Mouse (Mus musculus) limb, embryonic 10.5 days (tissue): ENCODE measurements at regions not wholly inside any gene's neighbourhood (a gene's known extent, or its start where the extent isn't known, plus 50 kb on each side); places are given as distances from the start of the nearest gene placed in this dataset.

Experiments
- DNase-seq: peaks from one replicate; pipeline ENCODE4 v3.0.0-alpha.2; 2017; ENCODE audit warnings: low spot score
- H3K27ac ChIP-seq: fragments of 300-500 bp; sonication (generic); 2 replicates; pipeline ENCODE4 v1.5.1; 2016; ENCODE audit warnings: mild to moderate bottlenecking
- H3K27me3 ChIP-seq: fragments of 300-500 bp; sonication (generic); 2 replicates; pipeline ENCODE4 v1.6.1; 2016; ENCODE audit warnings: low read depth, mild to moderate bottlenecking; ENCODE audit not compliant: poor library complexity, severe bottlenecking
- H3K36me3 ChIP-seq: fragments of 300-500 bp; sonication (generic); 2 replicates; pipeline ENCODE4 v1.6.1; 2016; ENCODE audit warnings: mild to moderate bottlenecking, moderate library complexity
- H3K4me1 ChIP-seq: fragments of 300-500 bp; sonication (generic); 2 replicates; pipeline ENCODE4 v1.6.1; 2016
- H3K4me3 ChIP-seq: fragments of 300-500 bp; sonication (generic); 2 replicates; pipeline ENCODE4 v1.5.1; 2016; ENCODE audit warnings: mild to moderate bottlenecking, moderate library complexity
- H3K9me3 ChIP-seq: fragments of 300-500 bp; sonication (generic); replicated peaks from 2 replicates; pipeline ENCODE4 v1.6.1; 2016; ENCODE audit warnings: mild to moderate bottlenecking
- WGBS: fragments of 180-500 bp; shearing (Covaris S2); methylation state at CpG from one replicate; pipeline ENCODE4 v1.1.7; 2016; 5-methylcytosine and 5-hydroxymethylcytosine counted together

GRCm38 (mm10) chr1:163650577-163651180, 74.4 kb downstream of the Mettl11b start:
- 64% methylated on average over 5 of the region's 5 CpGs for WGBS
- peaks cover 19% of the 10 kb centered on the region for H3K4me1 ChIP-seq
- no peaks in the 10 kb centered on the region for H3K9me3 ChIP-seq
- no peaks in the 10 kb centered on the region for H3K36me3 ChIP-seq
- no peak overlapping the region for H3K4me3 ChIP-seq
- no peak for DNase-seq
- H3K27me3 ChIP-seq = no peaks in the 10 kb centered on the region
- H3K27ac ChIP-seq = peak overlapping the region; percentile 84

DNA sequence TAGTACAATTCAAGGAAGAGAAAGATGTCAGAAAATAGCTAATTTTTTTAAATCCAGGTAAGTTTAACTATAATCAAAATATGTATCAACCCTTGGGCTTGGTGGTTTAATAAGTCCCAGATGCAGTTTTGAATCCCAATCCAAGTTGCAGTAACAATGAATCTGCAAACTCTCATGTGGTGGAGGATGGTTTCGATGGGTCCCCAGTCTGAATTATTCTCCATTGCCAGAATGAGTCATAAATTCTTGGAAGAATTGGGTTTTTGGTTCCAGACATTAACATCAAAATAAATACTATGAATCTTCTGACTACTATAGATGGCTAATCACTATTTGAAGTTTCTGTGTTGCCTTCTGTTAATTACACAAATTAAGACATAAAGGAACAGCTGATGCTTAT, 82.9 kb downstream of the Mettl11b start:
- Histone ChIP-seq H3K4me3 (no peak overlapping the region), H3K4me1 (peaks cover 12% of the 10 kb centered on the region), H3K36me3 (no peaks in the 10 kb centered on the region), H3K27ac (no peak overlapping the region), H3K9me3 (no peaks in the 10 kb centered on the region; the same call in 1 of the 2 replicates), H3K27me3 (no peaks in the 10 kb centered on the region)
- 96% methylated on average over 1 of the region's 1 CpGs for WGBS
- no peak for DNase-seq

DNA sequence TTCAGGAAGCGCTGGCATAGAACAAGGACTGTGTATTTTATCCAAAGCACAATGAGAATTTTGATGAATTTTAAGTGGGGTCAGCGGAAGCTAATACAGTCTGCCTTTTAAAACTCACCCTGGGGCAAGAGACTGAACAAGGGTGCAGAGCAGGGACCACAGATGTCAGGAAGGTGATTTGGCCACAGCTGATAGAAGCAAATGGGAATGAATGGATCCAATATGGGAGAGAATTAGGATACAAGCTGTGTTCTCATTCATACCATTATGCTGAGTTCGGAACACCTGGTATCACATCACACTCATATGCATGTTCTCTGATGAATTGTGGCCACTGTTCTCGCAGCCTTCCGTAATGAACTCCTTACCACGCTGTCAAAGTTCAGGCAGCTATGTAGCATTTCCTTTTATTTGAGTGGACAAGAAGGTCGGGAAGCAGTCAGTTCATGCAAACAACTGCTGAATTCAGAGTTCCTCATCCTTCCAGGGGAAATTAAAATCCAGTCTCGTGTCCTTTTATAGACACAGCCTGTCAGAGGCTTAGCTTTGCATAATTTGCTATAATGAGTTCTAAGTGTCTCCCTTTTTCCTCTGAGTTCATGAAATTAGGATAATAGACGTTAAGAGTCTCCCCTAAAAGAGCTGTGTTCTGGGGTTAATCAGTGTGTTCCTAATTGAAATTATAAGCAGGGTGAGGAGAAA, 84.4 kb downstream of the Mettl11b start:
- peaks cover 12% of the 10 kb centered on the region for H3K4me1 ChIP-seq
- DNase-seq = no peak
- H3K9me3 ChIP-seq = no peaks in the 10 kb centered on the region; the same call in 1 of the 2 replicates
- no peaks in the 10 kb centered on the region for H3K36me3 ChIP-seq
- 0 out of 2 replicates have a peak overlapping the region, but pooled peaks have one; percentile 2 for H3K27ac ChIP-seq
- WGBS = 52% methylated on average over 9 of the region's 9 CpGs
- no peaks in the 10 kb centered on the region for H3K27me3 ChIP-seq
- H3K4me3 ChIP-seq = no peak overlapping the region

DNA sequence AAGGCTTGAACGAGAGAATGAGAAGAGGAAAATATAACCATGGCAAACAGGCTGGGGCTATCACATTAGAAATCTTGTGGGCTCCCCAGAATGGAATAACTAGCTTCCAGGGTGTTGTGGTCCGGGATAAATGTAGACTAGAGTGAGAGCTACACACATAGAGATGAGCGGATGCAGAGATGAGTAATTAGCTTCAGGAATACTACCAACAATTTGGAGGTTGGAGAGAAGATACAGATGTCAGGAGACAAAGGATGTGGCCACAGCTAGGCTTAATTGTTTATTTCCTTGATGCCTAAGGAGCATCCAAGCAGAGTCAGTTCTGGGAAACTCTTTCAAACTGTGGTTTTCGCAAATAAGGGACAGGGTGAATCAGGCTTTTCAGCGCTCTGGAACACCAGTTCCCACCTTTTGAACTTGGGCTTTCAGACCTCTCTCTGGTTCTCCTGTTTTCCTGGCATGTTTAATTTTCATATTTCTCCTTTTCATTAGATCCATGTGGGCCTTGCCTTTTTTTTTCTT, 94.7 kb downstream of the Mettl11b start:
- Histone ChIP-seq H3K27me3 (no peaks in the 10 kb centered on the region), H3K4me3 (no peak overlapping the region), H3K9me3 (no peaks in the 10 kb centered on the region), H3K27ac (peak overlapping the region; percentile 36; the same call in 1 of the 2 replicates), H3K36me3 (no peaks in the 10 kb centered on the region), H3K4me1 (peaks cover 12% of the 10 kb centered on the region)
- 83% methylated on average over 5 of the region's 5 CpGs for WGBS
- no peak for DNase-seq

GRCm38 (mm10) chr1:163624887-163625286, 100.1 kb downstream of the Mettl11b start:
- no peaks in the 10 kb centered on the region for H3K27me3 ChIP-seq
- H3K4me3 ChIP-seq = no peak overlapping the region
- WGBS = 88% methylated on average over 4 of the region's 4 CpGs
- no peak for DNase-seq
- H3K36me3 ChIP-seq = no peaks in the 10 kb centered on the region
- no peaks in the 10 kb centered on the region for H3K9me3 ChIP-seq
- peaks cover 12% of the 10 kb centered on the region for H3K4me1 ChIP-seq
- H3K27ac ChIP-seq = no peak overlapping the region

DNA sequence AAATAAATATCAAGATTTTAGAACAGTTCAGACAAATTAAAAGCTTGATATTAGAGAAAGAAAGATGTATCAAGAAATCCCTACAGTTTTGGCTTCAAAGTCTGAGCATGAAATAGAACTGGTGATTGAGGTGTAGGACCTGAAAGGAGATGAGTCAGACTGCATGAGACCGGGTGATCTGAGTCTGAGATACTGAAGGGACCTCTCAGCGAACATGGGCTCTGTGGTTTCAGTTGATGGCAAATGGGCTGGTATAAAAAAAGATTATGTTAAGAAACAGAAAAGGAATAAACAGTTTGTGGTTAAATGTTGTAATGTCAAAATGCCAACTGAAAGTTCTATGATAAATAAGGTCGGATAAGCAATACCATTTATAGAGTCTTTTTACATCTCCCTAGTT, 103.7 kb downstream of the Mettl11b start:
- DNase-seq = no peak
- Histone ChIP-seq H3K27ac (no peak overlapping the region), H3K36me3 (no peaks in the 10 kb centered on the region), H3K4me3 (no peak overlapping the region), H3K27me3 (no peaks in the 10 kb centered on the region), H3K4me1 (peaks cover 21% of the 10 kb centered on the region), H3K9me3 (no peaks in the 10 kb centered on the region)
- WGBS = 91% methylated on average over 3 of the region's 3 CpGs

DNA sequence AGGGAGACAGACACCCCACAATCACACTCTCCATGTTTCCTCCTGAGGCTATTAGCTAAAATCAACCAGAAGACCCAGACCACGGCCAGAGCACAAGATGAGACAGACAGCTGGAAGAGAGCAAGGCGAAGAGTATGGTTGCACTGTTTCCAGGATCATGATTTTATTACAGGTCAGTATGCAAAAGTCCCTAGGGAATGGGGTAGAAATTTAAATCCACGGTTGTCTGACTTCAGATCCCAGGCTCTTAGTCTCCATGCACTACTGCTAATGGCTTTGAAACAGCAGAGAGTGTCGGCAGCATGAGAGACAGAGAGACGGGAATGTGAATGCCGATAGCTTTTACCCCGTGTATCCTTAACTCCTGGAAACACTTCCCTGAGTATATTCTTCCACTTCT, 105.2 kb downstream of the Mettl11b start:
- peak overlapping the region; percentile 15; the same call in 1 of the 2 replicates for H3K27ac ChIP-seq
- no peaks in the 10 kb centered on the region for H3K9me3 ChIP-seq
- H3K4me1 ChIP-seq = peaks cover 21% of the 10 kb centered on the region
- no peak overlapping the region for H3K4me3 ChIP-seq
- H3K27me3 ChIP-seq = no peaks in the 10 kb centered on the region
- no peak for DNase-seq
- 63% methylated on average over 7 of the region's 7 CpGs for WGBS
- no peaks in the 10 kb centered on the region for H3K36me3 ChIP-seq

- Histone ChIP-seq H3K9me3 (no peaks in the 10 kb centered on the region), H3K27ac (0 out of 2 replicates have a peak overlapping the region, but pooled peaks have one; percentile 42), H3K4me1 (peaks cover 21% of the 10 kb centered on the region), H3K4me3 (no peak overlapping the region), H3K36me3 (no peaks in the 10 kb centered on the region), H3K27me3 (no peaks in the 10 kb centered on the region)
- 31% methylated on average over 3 of the region's 3 CpGs for WGBS
- peak; percentile 43 for DNase-seq
Measured at GRCm38 (mm10) chr1:163618132-163618531, 106.9 kb downstream of the Mettl11b start.

DNA sequence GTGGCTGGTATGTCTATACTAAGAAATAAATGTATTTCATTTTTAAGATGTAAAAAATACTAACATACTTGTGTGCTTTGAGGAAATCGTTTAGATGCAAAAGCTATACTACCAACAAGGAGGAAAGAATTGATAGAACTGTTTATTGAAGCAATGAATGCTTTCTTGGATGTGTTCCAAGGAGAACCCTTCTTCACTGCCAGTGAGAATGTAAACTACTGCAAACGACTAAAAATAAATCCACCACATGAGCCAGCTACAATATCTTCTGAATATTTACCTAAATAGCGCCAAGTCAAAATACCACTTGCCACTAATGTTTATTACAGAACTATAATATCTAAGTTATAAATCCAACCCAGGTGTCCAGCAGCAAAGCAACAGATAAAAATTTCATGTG, 108.4 kb downstream of the Mettl11b start:
- Histone ChIP-seq H3K27me3 (no peaks in the 10 kb centered on the region), H3K27ac (no peak overlapping the region), H3K9me3 (no peaks in the 10 kb centered on the region), H3K4me3 (no peak overlapping the region), H3K36me3 (no peaks in the 10 kb centered on the region), H3K4me1 (peaks cover 21% of the 10 kb centered on the region)
- WGBS = 90% methylated on average over 3 of the region's 3 CpGs
- DNase-seq = no peak

GRCm38 (mm10) chr1:163608429-163608828, 116.6 kb downstream of the Mettl11b start:
- Histone ChIP-seq H3K9me3 (no peaks in the 10 kb centered on the region), H3K27ac (no peak overlapping the region), H3K27me3 (no peaks in the 10 kb centered on the region), H3K4me3 (no peak overlapping the region), H3K36me3 (no peaks in the 10 kb centered on the region), H3K4me1 (peaks cover 7% of the 10 kb centered on the region; the same call in 1 of the 2 replicates)
- 94% methylated on average over 1 of the region's 1 CpGs for WGBS
- DNase-seq = no peak

DNA sequence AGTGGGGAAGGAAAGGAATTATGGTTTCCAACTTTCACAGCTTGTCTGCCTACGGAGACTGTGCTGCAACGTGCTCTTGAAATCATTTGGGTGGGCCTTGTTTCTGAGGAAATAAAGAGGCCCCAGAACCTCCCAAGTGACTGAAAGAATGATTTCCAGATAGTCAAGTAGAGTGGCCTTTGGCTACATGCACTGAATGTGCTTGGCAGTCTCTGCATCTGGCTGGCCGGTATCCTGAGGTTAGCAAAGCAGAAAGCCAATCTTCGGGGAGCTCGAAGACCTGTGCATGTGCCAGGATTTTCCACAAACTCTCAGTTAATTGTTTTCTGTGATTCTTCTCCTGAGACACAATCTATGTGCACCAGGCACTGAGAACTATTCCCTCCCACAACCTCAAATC, 117.3 kb downstream of the Mettl11b start:
- no peak overlapping the region for H3K27ac ChIP-seq
- peaks cover 7% of the 10 kb centered on the region; the same call in 1 of the 2 replicates for H3K4me1 ChIP-seq
- no peak for DNase-seq
- H3K27me3 ChIP-seq = no peaks in the 10 kb centered on the region
- no peaks in the 10 kb centered on the region for H3K36me3 ChIP-seq
- no peak overlapping the region for H3K4me3 ChIP-seq
- H3K9me3 ChIP-seq = no peaks in the 10 kb centered on the region
- WGBS = 93% methylated on average over 5 of the region's 5 CpGs

DNA sequence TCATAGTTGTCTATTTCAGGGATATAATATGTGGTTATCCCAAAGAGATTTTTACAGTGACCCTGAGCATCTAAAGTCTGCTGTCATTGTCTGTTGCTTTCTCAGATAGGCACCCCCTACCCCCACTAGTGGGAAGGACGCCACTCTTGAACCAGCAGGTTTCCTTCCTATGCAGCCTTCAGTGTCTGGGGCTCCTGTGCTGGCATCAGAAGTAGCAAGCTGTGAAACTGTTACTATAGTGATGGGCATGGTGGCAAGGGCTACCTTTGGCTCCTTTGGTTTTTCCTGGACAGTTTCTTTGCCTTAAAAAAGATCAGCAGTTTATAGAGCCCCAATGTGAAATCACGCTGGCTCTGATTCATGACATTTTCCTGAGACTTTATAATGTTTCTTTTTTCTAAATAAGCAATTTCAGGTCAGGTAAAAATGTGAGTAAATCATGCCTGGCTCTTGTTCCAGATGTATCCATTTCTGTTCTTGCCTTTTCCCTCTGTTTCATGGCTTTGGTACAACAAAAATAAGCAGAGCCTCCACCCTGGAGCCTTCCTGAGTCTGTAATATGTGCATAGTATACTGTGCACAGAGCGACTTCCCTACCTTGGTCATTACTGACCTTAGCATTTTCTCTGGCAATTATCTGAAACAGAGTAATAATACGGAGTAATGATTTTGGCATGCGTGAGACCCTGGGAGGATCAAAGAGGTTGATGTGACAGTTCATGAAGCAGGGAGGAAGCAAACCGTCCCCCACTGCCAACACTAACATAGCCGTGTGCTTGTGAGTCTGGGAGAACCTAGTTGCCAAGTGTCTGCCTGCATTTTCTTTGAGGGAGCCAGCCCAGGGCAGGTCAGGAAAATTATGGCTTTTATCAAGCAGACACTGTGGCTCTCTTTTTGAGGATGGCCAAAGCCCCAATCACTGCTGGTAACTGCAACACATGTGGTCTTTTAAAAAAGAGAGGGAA, 124.8 kb downstream of the Mettl11b start:
- H3K36me3 ChIP-seq = no peaks in the 10 kb centered on the region
- WGBS = 57% methylated on average over 7 of the region's 7 CpGs
- H3K27ac ChIP-seq = no peak overlapping the region

More for the DNA sequence above, 124.8 kb downstream of the Mettl11b start:
- H3K9me3 ChIP-seq = no peaks in the 10 kb centered on the region
- H3K27me3 ChIP-seq = no peaks in the 10 kb centered on the region
- no peak overlapping the region for H3K4me3 ChIP-seq
- DNase-seq = no peak
- H3K4me1 ChIP-seq = peaks cover 12% of the 10 kb centered on the region
